Mouse (Mus musculus): ENCODE results near the gene Ltbp4. TPM values are rescaled to one million over a fixed set of nuclear protein-coding genes. Genes with fewer than 3 reads are reported as not detected.

The Ltbp4 gene
- polyA plus RNA-seq, 1 experiment from 2014 or later, result 53.9 TPM

DNA sequence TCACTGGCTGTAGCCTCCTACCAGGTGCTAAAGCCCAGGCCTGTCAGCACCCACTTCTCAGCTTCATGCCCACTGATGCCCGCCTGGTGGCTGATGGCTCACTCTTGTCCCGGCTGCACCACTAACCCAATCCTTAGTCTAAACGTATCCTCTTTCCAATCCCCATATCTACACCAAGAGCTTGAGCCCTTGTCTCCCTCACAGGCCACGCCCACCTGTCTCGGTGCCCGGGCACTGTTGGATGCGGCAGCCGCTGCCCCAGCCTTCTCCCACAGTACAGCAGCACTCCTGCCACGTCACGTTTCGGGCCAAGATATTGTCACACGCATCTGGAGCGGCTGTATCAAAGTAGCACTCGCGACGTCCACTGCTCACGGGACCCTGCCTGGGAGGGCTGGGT, 27.2 kb downstream of the Ltbp4 start:
- H3K9me3 ChIP-seq (replicated peaks), result peaks cover 10% of the 10 kb centered on the region
- 0 out of 2 replicates have a peak overlapping the region, but pooled peaks have one; percentile 22 for H3K9ac ChIP-seq
- WGBS, result 9% methylated on average over 17 of the region's 17 CpGs
- peak overlapping the region; percentile 61 for H3K4me2 ChIP-seq
- peak; percentile 29; the same call in 1 of the 2 replicates for ATAC-seq (ENCODE audit: insufficient number of reproducible peaks, low FRiP score)
- peaks cover 13% of the 10 kb centered on the region for H3K4me1 ChIP-seq (replicated peaks)
- peaks cover 30% of the 10 kb centered on the region for H3K36me3 ChIP-seq
- peaks cover 12% of the 10 kb centered on the region; the same call in 1 of the 2 replicates for H3K27me3 ChIP-seq (replicated peaks)
- peak overlapping the region; percentile 29 for H3K4me3 ChIP-seq
- no peak overlapping the region for H3K27ac ChIP-seq (ENCODE audit: poor library complexity, severe bottlenecking)

GRCm38 (mm10) chr7:27309832-27310231, 27.7 kb downstream of the Ltbp4 start:
- Histone ChIP-seq H3K27ac (ENCODE audit: poor library complexity, severe bottlenecking) (no peak overlapping the region), H3K36me3 (peaks cover 34% of the 10 kb centered on the region), H3K9me3 (replicated peaks) (peaks cover 10% of the 10 kb centered on the region), H3K4me1 (replicated peaks) (peaks cover 13% of the 10 kb centered on the region), H3K9ac (no peak overlapping the region), H3K4me2 (peak overlapping the region; percentile 61), H3K4me3 (no peak overlapping the region), H3K27me3 (replicated peaks) (peaks cover 17% of the 10 kb centered on the region)
- no peak for ATAC-seq (ENCODE audit: insufficient number of reproducible peaks, low FRiP score)
- WGBS, result 38% methylated on average over 3 of the region's 3 CpGs

DNA sequence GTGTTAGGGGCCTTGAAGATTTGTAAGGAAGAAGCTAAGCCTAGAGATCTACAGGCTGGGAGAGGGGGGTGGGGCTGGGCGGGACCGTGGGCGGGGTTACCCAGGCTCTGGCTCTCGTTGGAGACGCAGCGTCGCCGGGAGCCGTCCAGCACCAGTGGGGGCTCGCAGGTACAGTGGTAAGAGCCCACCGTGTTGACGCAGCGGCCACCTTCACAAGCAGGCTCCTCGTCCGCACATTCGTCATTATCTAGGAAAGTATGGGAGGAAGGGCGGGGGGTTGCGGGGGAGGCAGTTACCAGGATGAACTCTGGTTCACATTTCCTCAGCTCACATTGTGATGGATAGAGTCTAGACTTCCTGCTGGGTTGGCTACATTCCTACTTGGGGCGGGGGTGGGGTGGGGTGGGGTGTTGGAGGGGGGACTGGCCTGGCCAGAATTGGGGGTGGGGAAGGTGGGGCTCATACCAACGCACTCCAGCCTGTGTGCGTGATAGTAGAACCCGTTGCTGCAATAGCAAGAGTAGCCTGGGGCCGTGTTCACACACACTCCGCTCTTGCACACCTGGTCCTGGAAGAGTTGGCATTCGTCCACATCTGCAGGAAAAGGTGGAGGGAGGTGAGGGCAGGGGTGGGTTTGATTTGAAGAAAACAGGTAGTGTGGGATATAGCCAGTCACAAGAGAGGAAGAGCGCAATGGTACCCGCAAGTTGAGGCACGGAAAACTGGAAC, 28.5 kb downstream of the Ltbp4 start:
- peak overlapping the region; percentile 20 for H3K4me3 ChIP-seq
- H3K4me1 ChIP-seq (replicated peaks), result peaks cover 13% of the 10 kb centered on the region
- peaks cover 23% of the 10 kb centered on the region for H3K27me3 ChIP-seq (replicated peaks)
- peak; percentile 54; the same call in 1 of the 2 replicates for ATAC-seq (ENCODE audit: insufficient number of reproducible peaks, low FRiP score)
- 11% methylated on average over 28 of the region's 28 CpGs for WGBS
- no peak overlapping the region for H3K27ac ChIP-seq (ENCODE audit: poor library complexity, severe bottlenecking)
- H3K36me3 ChIP-seq, result peaks cover 25% of the 10 kb centered on the region
- H3K9ac ChIP-seq, result no peak overlapping the region
- peaks cover 1% of the 10 kb centered on the region for H3K9me3 ChIP-seq (replicated peaks)
- H3K4me2 ChIP-seq, result peak overlapping the region; percentile 60

DNA sequence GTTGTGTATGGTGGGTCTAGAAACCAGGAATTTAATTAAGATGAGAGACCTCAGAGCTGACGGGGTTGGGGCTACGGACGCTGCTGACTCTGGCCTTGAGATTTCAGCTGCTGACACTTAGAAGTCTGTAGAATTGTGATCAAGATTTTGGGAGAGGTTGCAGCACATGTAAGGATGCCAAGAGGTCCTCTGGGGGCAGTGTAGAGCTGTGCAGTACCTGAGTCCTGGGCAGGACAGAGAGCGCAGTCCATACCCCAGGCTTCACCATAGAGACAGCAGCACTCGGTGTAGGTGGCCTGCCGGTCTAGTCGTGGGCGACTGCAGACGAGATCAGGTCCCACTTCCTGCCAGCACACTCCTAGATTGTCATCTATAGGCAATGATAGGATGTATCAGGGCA, 29.9 kb downstream of the Ltbp4 start:
- H3K4me2 ChIP-seq, result no peak overlapping the region
- ATAC-seq (ENCODE audit: insufficient number of reproducible peaks, low FRiP score), result no peak
- peaks cover 13% of the 10 kb centered on the region for H3K4me1 ChIP-seq (replicated peaks)
- H3K9ac ChIP-seq, result no peak overlapping the region
- H3K9me3 ChIP-seq (replicated peaks), result no peaks in the 10 kb centered on the region
- peaks cover 32% of the 10 kb centered on the region for H3K27me3 ChIP-seq (replicated peaks)
- 63% methylated on average over 9 of the region's 9 CpGs for WGBS
- H3K4me3 ChIP-seq, result no peak overlapping the region
- 0 out of 2 replicates have a peak, but pooled peaks cover 14% of the 10 kb centered on the region for H3K36me3 ChIP-seq
- no peak overlapping the region for H3K27ac ChIP-seq (ENCODE audit: poor library complexity, severe bottlenecking)

GRCm38 (mm10) chr7:27306161-27307160, 31.0 kb downstream of the Ltbp4 start:
- 69% methylated on average over 24 of the region's 24 CpGs for WGBS

DNA sequence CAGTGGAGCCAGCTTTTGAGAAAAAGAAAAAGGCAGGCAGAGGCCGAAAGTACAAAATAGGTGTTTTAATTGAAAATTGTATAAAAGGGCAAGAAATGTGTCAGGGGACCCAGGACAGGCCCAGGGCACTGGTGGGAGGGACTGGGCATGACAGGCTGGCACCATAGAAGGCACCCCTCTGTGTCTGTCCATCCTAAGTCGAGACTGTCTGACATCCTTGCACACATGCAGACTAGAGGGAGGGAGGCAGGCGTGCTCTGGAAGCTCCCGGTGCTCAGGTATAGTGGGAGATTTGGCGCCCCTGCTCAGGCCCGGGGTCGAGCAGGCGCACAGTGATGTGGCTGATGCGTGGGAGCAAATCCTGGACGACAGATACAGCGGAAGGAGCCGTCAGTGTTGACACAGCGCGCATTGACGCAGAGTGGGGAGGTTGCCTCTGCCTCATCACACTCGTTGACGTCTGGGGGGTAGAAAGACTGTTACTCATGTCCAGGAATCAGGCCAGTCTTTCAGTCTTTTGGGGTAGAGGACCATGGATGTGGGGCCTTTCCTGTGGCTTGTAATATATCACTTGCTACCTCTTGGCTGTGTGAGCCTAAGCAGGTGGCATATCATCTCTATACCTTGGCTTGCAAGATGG, 32.3 kb downstream of the Ltbp4 start:
- Histone ChIP-seq H3K9me3 (replicated peaks) (no peaks in the 10 kb centered on the region), H3K27ac (ENCODE audit: poor library complexity, severe bottlenecking) (no peak overlapping the region), H3K4me3 (no peak overlapping the region), H3K36me3 (0 out of 2 replicates have a peak, but pooled peaks cover 14% of the 10 kb centered on the region), H3K4me2 (no peak overlapping the region), H3K9ac (no peak overlapping the region), H3K27me3 (replicated peaks) (peaks cover 22% of the 10 kb centered on the region), H3K4me1 (replicated peaks) (peaks cover 8% of the 10 kb centered on the region)
- no peak for ATAC-seq (ENCODE audit: insufficient number of reproducible peaks, low FRiP score)
- WGBS, result 79% methylated on average over 17 of the region's 17 CpGs

More at GRCm38 (mm10) chr7:27306161-27307160, 31.0 kb downstream of the Ltbp4 start:
- Histone ChIP-seq H3K4me1 (replicated peaks) (peaks cover 13% of the 10 kb centered on the region), H3K4me2 (no peak overlapping the region), H3K9me3 (replicated peaks) (no peaks in the 10 kb centered on the region), H3K27ac (ENCODE audit: poor library complexity, severe bottlenecking) (no peak overlapping the region), H3K9ac (no peak overlapping the region), H3K4me3 (no peak overlapping the region), H3K36me3 (0 out of 2 replicates have a peak, but pooled peaks cover 14% of the 10 kb centered on the region), H3K27me3 (replicated peaks) (peaks cover 30% of the 10 kb centered on the region)
- no peak for ATAC-seq (ENCODE audit: insufficient number of reproducible peaks, low FRiP score)

DNA sequence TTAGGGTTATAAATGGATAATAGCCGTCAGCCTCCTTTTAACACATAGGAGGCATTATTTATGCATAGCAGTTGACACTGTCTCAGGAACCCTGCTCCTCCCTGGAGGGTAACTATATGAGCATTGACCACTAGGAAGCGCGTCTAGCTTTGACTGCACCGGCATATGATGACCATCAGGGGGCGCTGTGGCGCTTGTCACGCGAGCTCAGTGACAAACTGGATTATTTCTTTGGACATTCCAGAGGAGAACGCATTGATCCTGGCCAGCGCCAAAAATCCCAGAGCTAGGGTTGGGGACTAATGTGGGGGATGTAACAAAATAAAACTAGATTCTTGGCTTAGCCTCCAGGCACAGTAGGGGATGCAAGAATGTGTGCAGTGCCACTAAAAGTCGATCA, 35.3 kb downstream of the Ltbp4 start:
- no peak overlapping the region for H3K27ac ChIP-seq (ENCODE audit: poor library complexity, severe bottlenecking)
- 8% methylated on average over 11 of the region's 11 CpGs for WGBS
- peaks cover 22% of the 10 kb centered on the region for H3K27me3 ChIP-seq (replicated peaks)
- ATAC-seq (ENCODE audit: insufficient number of reproducible peaks, low FRiP score), result 0 out of 2 replicates have a peak, but pooled peaks have one; percentile 23
- no peak overlapping the region for H3K4me2 ChIP-seq
- H3K4me3 ChIP-seq, result no peak overlapping the region
- H3K4me1 ChIP-seq (replicated peaks), result no peaks in the 10 kb centered on the region
- H3K9ac ChIP-seq, result no peak overlapping the region
- H3K36me3 ChIP-seq, result 0 out of 2 replicates have a peak, but pooled peaks cover 14% of the 10 kb centered on the region
- no peaks in the 10 kb centered on the region for H3K9me3 ChIP-seq (replicated peaks)

DNA sequence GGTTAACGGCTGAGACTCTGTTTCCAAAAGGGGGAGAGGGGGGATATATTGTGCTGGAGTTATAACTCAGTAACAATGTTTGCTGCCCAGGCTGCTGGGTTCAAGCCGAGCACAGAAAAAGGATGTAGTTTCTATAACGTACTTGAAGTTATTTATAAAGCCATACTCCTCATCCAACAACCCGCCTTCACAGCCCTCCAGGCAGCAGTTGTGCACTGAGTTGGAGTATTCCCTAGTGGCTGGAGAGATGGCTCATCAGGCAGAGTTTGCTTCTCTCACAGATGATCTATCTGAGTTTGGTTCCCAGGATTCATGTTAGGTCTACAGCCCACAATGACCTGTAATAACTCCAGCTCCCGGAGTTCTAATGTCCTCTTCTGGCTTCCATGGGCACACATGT, 36.7 kb downstream of the Ltbp4 start:
- Histone ChIP-seq H3K36me3 (0 out of 2 replicates have a peak, but pooled peaks cover 6% of the 10 kb centered on the region), H3K4me2 (no peak overlapping the region), H3K4me3 (no peak overlapping the region), H3K9me3 (replicated peaks) (0 out of 2 replicates have a peak, but pooled peaks cover 2% of the 10 kb centered on the region), H3K27me3 (replicated peaks) (peaks cover 20% of the 10 kb centered on the region), H3K4me1 (replicated peaks) (no peaks in the 10 kb centered on the region), H3K9ac (no peak overlapping the region), H3K27ac (ENCODE audit: poor library complexity, severe bottlenecking) (no peak overlapping the region)
- 77% methylated on average over 5 of the region's 5 CpGs for WGBS
- no peak for ATAC-seq (ENCODE audit: insufficient number of reproducible peaks, low FRiP score)

- no peak for ATAC-seq (ENCODE audit: insufficient number of reproducible peaks, low FRiP score)
- H3K9me3 ChIP-seq (replicated peaks), result 0 out of 2 replicates have a peak, but pooled peaks cover 2% of the 10 kb centered on the region
- WGBS, result 62% methylated on average over 4 of the region's 4 CpGs
Measured at GRCm38 (mm10) chr7:27300351-27300750, 37.1 kb downstream of the Ltbp4 start.

DNA sequence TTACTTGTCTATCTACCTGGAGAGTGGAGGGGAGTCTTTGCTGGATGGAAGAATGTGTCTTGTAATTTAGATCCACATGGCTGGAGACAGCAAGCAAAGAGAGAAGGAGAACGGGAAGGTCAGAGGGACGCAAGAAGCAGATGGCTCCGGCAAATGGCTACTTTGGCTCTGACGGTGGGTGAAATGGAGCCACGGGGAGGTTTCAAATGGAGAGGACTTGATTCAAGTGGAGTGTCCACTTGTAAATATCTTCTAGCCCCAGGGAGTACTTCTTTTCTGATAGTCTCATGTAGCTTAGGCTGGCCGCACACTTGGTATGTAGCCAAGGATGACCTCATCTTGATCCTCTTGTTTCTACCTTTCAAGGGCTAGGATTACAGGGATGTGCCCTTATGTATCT, 38.7 kb downstream of the Ltbp4 start:
- no peak for ATAC-seq (ENCODE audit: insufficient number of reproducible peaks, low FRiP score)
- Histone ChIP-seq H3K27me3 (replicated peaks) (peaks cover 7% of the 10 kb centered on the region), H3K9ac (no peak overlapping the region), H3K27ac (ENCODE audit: poor library complexity, severe bottlenecking) (no peak overlapping the region), H3K9me3 (replicated peaks) (peaks cover 5% of the 10 kb centered on the region; the same call in 1 of the 2 replicates), H3K4me1 (replicated peaks) (no peaks in the 10 kb centered on the region), H3K4me3 (no peak overlapping the region), H3K36me3 (no peaks in the 10 kb centered on the region), H3K4me2 (no peak overlapping the region)
- WGBS, result 75% methylated on average over 6 of the region's 6 CpGs

More at GRCm38 (mm10) chr7:27300351-27300750, 37.1 kb downstream of the Ltbp4 start:
- H3K4me2 ChIP-seq, result no peak overlapping the region
- no peak overlapping the region for H3K27ac ChIP-seq (ENCODE audit: poor library complexity, severe bottlenecking)
- H3K9ac ChIP-seq, result no peak overlapping the region
- H3K27me3 ChIP-seq (replicated peaks), result peaks cover 20% of the 10 kb centered on the region
- H3K4me3 ChIP-seq, result no peak overlapping the region
- H3K36me3 ChIP-seq, result 0 out of 2 replicates have a peak, but pooled peaks cover 4% of the 10 kb centered on the region
- no peaks in the 10 kb centered on the region for H3K4me1 ChIP-seq (replicated peaks)

All from heart, embryonic 12.5 days (tissue).